Comparison of ENCODE assay signal across 1 mouse cellular context in genomic region chr6:39610207-39610606, GRCm38 (mm10).
TF ChIP-seq lines count a peak whose summit lies in the region.

No protein-coding gene starts in this region.

TF ChIP-seq in CH12.LX, 34 proteins besides CTCF, POLR2A, EP300 and RAD21:
- TF ChIP-seq SMC3 (IDR thresholded peaks at IDR 0.05; ENCODE audit: low read depth, low read length) (peak; percentile 32; the same call in 1 of the 2 replicates), ZKSCAN1 (IDR thresholded peaks at IDR 0.05; ENCODE audit: borderline replicate concordance, low read depth, low read length) (no peak)
